Mouse (Mus musculus) heart, embryonic 11.5 days (tissue): Measurements from ENCODE around the gene Ifna4. TPM values are rescaled to one million over a fixed set of nuclear protein-coding genes. Genes with fewer than 3 reads are reported as not detected.
"Not testable (repeated sequence)": the region's sequence is repeated elsewhere in the genome, so short reads cannot be mapped to it uniquely, and the experiment has no call there.

Source experiments
- ATAC-seq: fragments of 200-750 bp; cut with Nextera tagmentation; replicated peaks from 2 replicates; pipeline ENCODE4 v1.8.0; 2017; ENCODE audit warnings: moderate library complexity; ENCODE audit not compliant: insufficient number of reproducible peaks, low FRiP score, low TSS enrichment
- H3K27ac ChIP-seq: fragments of 300-500 bp; sonication (generic); 2 replicates; pipeline ENCODE4 v1.5.1; 2014; ENCODE audit warnings: mild to moderate bottlenecking, low read depth, low read length
- H3K27me3 ChIP-seq: fragments of 300-500 bp; sonication (generic); 2 replicates; pipeline ENCODE4 v1.6.1; 2014; ENCODE audit warnings: mild to moderate bottlenecking, low read length, mixed read lengths; ENCODE audit not compliant: control insufficient read depth, insufficient read depth
- H3K36me3 ChIP-seq: fragments of 300-500 bp; sonication (generic); 2 replicates; pipeline ENCODE4 v1.6.1; 2014; ENCODE audit warnings: mild to moderate bottlenecking, low read length, moderate library complexity, mixed read lengths; ENCODE audit not compliant: control insufficient read depth, insufficient read depth
- H3K4me1 ChIP-seq: fragments of 300-500 bp; sonication (generic); 2 replicates; pipeline ENCODE4 v1.6.1; 2014; ENCODE audit warnings: low read length; ENCODE audit not compliant: control insufficient read depth, insufficient read depth
- H3K4me2 ChIP-seq: fragments of 300-500 bp; sonication (generic); 2 replicates; pipeline ENCODE4 v1.6.1; 2014; ENCODE audit warnings: mild to moderate bottlenecking, moderate library complexity
- H3K4me3 ChIP-seq: fragments of 300-500 bp; sonication (generic); 2 replicates; pipeline ENCODE4 v1.5.1; 2014; ENCODE audit warnings: low read depth, low read length
- H3K9ac ChIP-seq: fragments of 300-500 bp; sonication (generic); 2 replicates; pipeline ENCODE4 v1.6.1; 2014; ENCODE audit warnings: mild to moderate bottlenecking, low read depth, low read length, moderate library complexity
- H3K9me3 ChIP-seq: fragments of 300-500 bp; sonication (generic); replicated peaks from 2 replicates; pipeline ENCODE4 v1.6.1; 2016; ENCODE audit warnings: low read length; ENCODE audit not compliant: control insufficient read depth
- WGBS: fragments of 180-500 bp; shearing (Covaris S2); extraction: QIAGEN DNeasy Blood & Tissue Kit; methylation state at CpG from one replicate; pipeline ENCODE4 v1.1.7; 2014; ENCODE audit not compliant: insufficient replicate concordance; 5-methylcytosine and 5-hydroxymethylcytosine counted together
- polyA plus RNA-seq: library from polyadenylated mRNA; unstranded; fragments of >200 nt; fragmentation: Nextera tagmentation; extraction: Ambion mirVana; gene quantifications from 2 replicates; pipeline ENCODE4 v1.2.1, GENCODE M21; 2014

The Ifna4 gene
- polyA plus RNA-seq, 1 experiment from 2014 or later: not detected

GRCm38 (mm10) chr4:88819659-88820058 lies 22.0 kb upstream of the Ifna4 start, which contains the start of gene Ifna11:
Gene Ifna11, plus strand, starts transcription at chr4:88819959.
- Histone ChIP-seq H3K27ac (no peak within 1 kb of the TSS), H3K4me1 (no peaks in the 10 kb centered on the region), H3K9ac (no peak within 1 kb of the TSS), H3K27me3 (no peaks in the 10 kb centered on the region), H3K4me3 (no peak within 1 kb of the TSS), H3K36me3 (no peaks in the 10 kb centered on the region), H3K4me2 (no peak within 1 kb of the TSS), H3K9me3 (no peaks in the 10 kb centered on the region)
- no peak for ATAC-seq
- WGBS: 72% methylated on average over 1 of the region's 1 CpGs

GRCm38 (mm10) chr4:88822995-88823394 lies 18.7 kb upstream of the Ifna4 start:
- Histone ChIP-seq H3K27ac (no peak overlapping the region), H3K4me3 (no peak overlapping the region), H3K27me3 (no peaks in the 10 kb centered on the region), H3K9me3 (no peaks in the 10 kb centered on the region), H3K36me3 (no peaks in the 10 kb centered on the region), H3K4me2 (no peak overlapping the region), H3K4me1 (no peaks in the 10 kb centered on the region), H3K9ac (no peak overlapping the region)
- ATAC-seq: no peak
- WGBS: 22% methylated on average over 4 of the region's 4 CpGs

- not testable (repeated sequence) for H3K4me2 ChIP-seq, ATAC-seq, H3K27me3 ChIP-seq, H3K36me3 ChIP-seq, H3K4me1 ChIP-seq, H3K9me3 ChIP-seq, H3K27ac ChIP-seq, H3K9ac ChIP-seq, H3K4me3 ChIP-seq
These were observed 14.5 kb upstream of the Ifna4 start, which contains the start of gene Ifna6 for GRCm38 (mm10) chr4:88827116-88827515. Gene Ifna6, plus strand, starts transcription at chr4:88827416.

- 25% methylated on average over 4 of the region's 4 CpGs for WGBS
- no peaks in the 10 kb centered on the region for H3K4me1 ChIP-seq
- ATAC-seq: no peak
- no peaks in the 10 kb centered on the region for H3K9me3 ChIP-seq
- H3K27me3 ChIP-seq: no peaks in the 10 kb centered on the region
- no peak overlapping the region for H3K4me3 ChIP-seq
- H3K36me3 ChIP-seq: no peaks in the 10 kb centered on the region
- H3K4me2 ChIP-seq: no peak overlapping the region
- H3K9ac ChIP-seq: no peak overlapping the region
- no peak overlapping the region for H3K27ac ChIP-seq
These were observed 11.1 kb upstream of the Ifna4 start for GRCm38 (mm10) chr4:88830523-88830922.

- not testable (repeated sequence) for H3K4me1 ChIP-seq, H3K36me3 ChIP-seq, ATAC-seq
These were observed 6.4 kb upstream of the Ifna4 start, which contains the start of gene Ifna5 for GRCm38 (mm10) chr4:88835225-88835624. Gene Ifna5, plus strand, starts transcription at chr4:88835525.

GRCm38 (mm10) chr4:88838828-88839227 lies 2.8 kb upstream of the Ifna4 start:
- Histone ChIP-seq H3K4me3 (no peak overlapping the region), H3K27ac (no peak overlapping the region), H3K36me3 (no peaks in the 10 kb centered on the region), H3K27me3 (no peaks in the 10 kb centered on the region), H3K9me3 (no peaks in the 10 kb centered on the region), H3K4me2 (no peak overlapping the region), H3K4me1 (no peaks in the 10 kb centered on the region), H3K9ac (no peak overlapping the region)
- WGBS: 35% methylated on average over 3 of the region's 3 CpGs
- no peak for ATAC-seq

More at GRCm38 (mm10) chr4:88835225-88835624, 6.4 kb upstream of the Ifna4 start, which contains the start of gene Ifna5:
- not testable (repeated sequence) for H3K9ac ChIP-seq, H3K27ac ChIP-seq, H3K9me3 ChIP-seq, H3K4me3 ChIP-seq, H3K4me2 ChIP-seq, H3K27me3 ChIP-seq
- 90% methylated on average over 1 of the region's 1 CpGs for WGBS

GRCm38 (mm10) chr4:88840058-88840457 lies 1.6 kb upstream of the Ifna4 start:
- no peaks in the 10 kb centered on the region for H3K27me3 ChIP-seq
- no peak overlapping the region for H3K4me2 ChIP-seq
- 67% methylated on average over 3 of the region's 3 CpGs for WGBS
- no peak overlapping the region for H3K9ac ChIP-seq
- H3K4me1 ChIP-seq: no peaks in the 10 kb centered on the region
- H3K9me3 ChIP-seq: no peaks in the 10 kb centered on the region
- no peaks in the 10 kb centered on the region for H3K36me3 ChIP-seq
- no peak overlapping the region for H3K27ac ChIP-seq
- no peak overlapping the region for H3K4me3 ChIP-seq
- ATAC-seq: no peak

GRCm38 (mm10) chr4:88845334-88845733 lies 3.7 kb downstream of the Ifna4 start:
- no peaks in the 10 kb centered on the region for H3K4me1 ChIP-seq
- no peaks in the 10 kb centered on the region for H3K9me3 ChIP-seq
- no peaks in the 10 kb centered on the region for H3K36me3 ChIP-seq
- ATAC-seq: no peak
- no peak overlapping the region for H3K4me3 ChIP-seq
- H3K27ac ChIP-seq: no peak overlapping the region
- no peaks in the 10 kb centered on the region for H3K27me3 ChIP-seq
- WGBS: 44% methylated on average over 2 of the region's 2 CpGs
- no peak overlapping the region for H3K9ac ChIP-seq
- no peak overlapping the region for H3K4me2 ChIP-seq

GRCm38 (mm10) chr4:88849698-88850097 lies 8.0 kb downstream of the Ifna4 start, which contains the start of gene Ifna1:
Gene Ifna1, plus strand, starts transcription at chr4:88850087.
- Histone ChIP-seq H3K36me3 (no peaks in the 10 kb centered on the region), H3K4me2 (no peak within 1 kb of the TSS), H3K27me3 (no peaks in the 10 kb centered on the region), H3K4me3 (no peak within 1 kb of the TSS), H3K27ac (no peak within 1 kb of the TSS), H3K9me3 (no peaks in the 10 kb centered on the region), H3K9ac (no peak within 1 kb of the TSS), H3K4me1 (no peaks in the 10 kb centered on the region)
- WGBS: 72% methylated on average over 1 of the region's 1 CpGs
- ATAC-seq: no peak
